Mouse (Mus musculus) thymus, adult 2 months (tissue): ENCODE data around the gene Abca6. TPM values are rescaled to one million over a fixed set of nuclear protein-coding genes. Genes with fewer than 3 reads are reported as not detected.
A peak's percentile ranks its signal among the peaks of the same experiment; 100 is the strongest.

Source experiments
- DNase-seq: peaks from one replicate; pipeline ENCODE4 v3.0.0; 2021
- H3K27ac ChIP-seq: fragments of 200-500 bp; 2 replicates; pipeline ENCODE4 v1.5.1; 2012; ENCODE audit warnings: low read length, control low read depth; ENCODE audit not compliant: control insufficient read depth, insufficient read depth
- H3K27me3 ChIP-seq: fragments of 200-500 bp; 2 replicates; pipeline ENCODE4 v1.6.1; 2012; ENCODE audit warnings: mild to moderate bottlenecking, low read length, moderate library complexity, mixed read lengths; ENCODE audit not compliant: control insufficient read depth, insufficient read depth
- H3K36me3 ChIP-seq: fragments of 200-500 bp; 2 replicates; pipeline ENCODE4 v1.6.1; 2012; ENCODE audit warnings: mild to moderate bottlenecking, low read length, moderate library complexity; ENCODE audit not compliant: control insufficient read depth, insufficient read depth
- H3K4me1 ChIP-seq: fragments of 200-500 bp; replicated peaks from 2 replicates; pipeline ENCODE4 v1.6.1; 2012; ENCODE audit warnings: low read length; ENCODE audit not compliant: control insufficient read depth, insufficient read depth
- H3K4me3 ChIP-seq: fragments of 200-500 bp; 2 replicates; pipeline ENCODE4 v1.5.1; 2012; ENCODE audit warnings: mild to moderate bottlenecking, low read length, control low read depth, moderate library complexity; ENCODE audit not compliant: control insufficient read depth, insufficient read depth
- CTCF ChIP-seq: fragments of 200-500 bp; IDR thresholded peaks from 2 replicates; pipeline ENCODE4 v1.5.1; 2012; ENCODE audit warnings: mild to moderate bottlenecking, control low read depth, low read length, moderate library complexity, borderline replicate concordance; ENCODE audit not compliant: control insufficient read depth, poor library complexity, insufficient read depth; ENCODE audit errors: extremely low read depth
- POLR2A ChIP-seq: fragments of 200-500 bp; IDR thresholded peaks from 2 replicates; pipeline ENCODE4 v1.6.1; 2012; ENCODE audit warnings: mild to moderate bottlenecking, low read length, control low read depth, moderate library complexity; ENCODE audit not compliant: control insufficient read depth, poor library complexity, insufficient read depth; ENCODE audit errors: extremely low read depth
- WGBS: fragments of 180-500 bp; shearing (Covaris S2); methylation state at CpG from one replicate; pipeline ENCODE4 v1.1.7; 2018; 5-methylcytosine and 5-hydroxymethylcytosine counted together
- polyA plus RNA-seq: library from polyadenylated mRNA; depleted of rRNA; stranded (reverse); fragments of >200 nt; gene quantifications from 2 replicates; pipeline ENCODE4 v1.2.3, GENCODE M21; 2012; rRNA removed

Abca6 gene
- polyA plus RNA-seq: 0.09 and 0.24 TPM in 2 replicates

- DNase-seq: peak; percentile 9
- Histone ChIP-seq H3K27me3 (no peaks in the 10 kb centered on the region), H3K4me1 (no peaks in the 10 kb centered on the region), H3K4me3 (no peak within 1 kb of the TSS), H3K36me3 (no peaks in the 10 kb centered on the region), H3K27ac (no peak within 1 kb of the TSS)
- WGBS: 31% methylated on average over 8 of the region's 8 CpGs
- TF ChIP-seq CTCF (no peak), POLR2A (no peak)
These were observed at the start of gene Abca6 for GRCm38 (mm10) chr11:110251534-110251933. Gene Abca6 (minus strand): TSS chr11:110251776.

DNA sequence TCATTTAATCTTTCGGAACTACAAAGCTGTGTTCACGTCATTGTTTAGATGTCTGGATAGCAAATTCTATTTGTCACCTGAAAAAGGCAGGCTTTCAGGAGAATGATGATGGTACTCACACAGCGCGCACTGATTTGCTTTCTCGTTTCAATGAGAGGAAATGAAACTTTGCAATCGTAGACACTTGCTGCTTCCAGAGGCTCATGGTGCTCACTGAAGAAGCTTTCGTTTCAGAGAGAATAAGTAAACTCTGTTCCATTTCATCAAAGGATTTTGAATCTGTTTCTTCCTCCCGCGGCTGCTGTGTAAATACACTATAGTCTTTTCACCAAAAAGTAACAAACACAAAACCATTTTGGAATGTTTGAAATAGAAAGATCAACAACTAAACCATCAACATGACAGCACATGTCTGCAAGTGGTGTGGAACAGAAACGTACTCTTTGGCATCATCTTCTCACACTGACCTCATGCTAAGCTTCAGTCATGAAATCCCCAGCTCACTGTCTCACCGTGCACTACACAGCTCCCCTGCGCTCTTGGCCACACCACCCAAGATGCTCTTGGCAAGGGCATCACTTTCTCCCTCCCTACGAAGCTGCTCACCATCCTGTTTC is 46.4 kb upstream of the Abca6 start:
- no peaks in the 10 kb centered on the region for H3K36me3 ChIP-seq
- H3K4me3 ChIP-seq: no peak overlapping the region
- no peak overlapping the region for H3K27ac ChIP-seq
- no peaks in the 10 kb centered on the region for H3K27me3 ChIP-seq
- WGBS: 91% methylated on average over 13 of the region's 13 CpGs
- no peak for DNase-seq
- no peaks in the 10 kb centered on the region for H3K4me1 ChIP-seq
- no peak for TF ChIP-seq POLR2A
- TF ChIP-seq CTCF: no peak

- no peak for TF ChIP-seq POLR2A
- TF ChIP-seq CTCF: no peak
- H3K4me3 ChIP-seq: no peak overlapping the region
- no peak overlapping the region for H3K27ac ChIP-seq
- H3K27me3 ChIP-seq: no peaks in the 10 kb centered on the region
- no peak for DNase-seq
- no peaks in the 10 kb centered on the region for H3K36me3 ChIP-seq
- WGBS: 86% methylated on average over 2 of the region's 2 CpGs
- no peaks in the 10 kb centered on the region for H3K4me1 ChIP-seq
These were observed 39.0 kb upstream of the Abca6 start for GRCm38 (mm10) chr11:110290586-110290985.

GRCm38 (mm10) chr11:110288423-110288822 is 36.8 kb upstream of the Abca6 start:
- no peak for DNase-seq
- H3K4me3 ChIP-seq: no peak overlapping the region
- no peaks in the 10 kb centered on the region for H3K4me1 ChIP-seq
- no peaks in the 10 kb centered on the region for H3K36me3 ChIP-seq
- H3K27me3 ChIP-seq: no peaks in the 10 kb centered on the region
- 90% methylated on average over 3 of the region's 3 CpGs for WGBS
- no peak overlapping the region for H3K27ac ChIP-seq
- TF ChIP-seq CTCF (no peak), POLR2A (no peak)

DNA sequence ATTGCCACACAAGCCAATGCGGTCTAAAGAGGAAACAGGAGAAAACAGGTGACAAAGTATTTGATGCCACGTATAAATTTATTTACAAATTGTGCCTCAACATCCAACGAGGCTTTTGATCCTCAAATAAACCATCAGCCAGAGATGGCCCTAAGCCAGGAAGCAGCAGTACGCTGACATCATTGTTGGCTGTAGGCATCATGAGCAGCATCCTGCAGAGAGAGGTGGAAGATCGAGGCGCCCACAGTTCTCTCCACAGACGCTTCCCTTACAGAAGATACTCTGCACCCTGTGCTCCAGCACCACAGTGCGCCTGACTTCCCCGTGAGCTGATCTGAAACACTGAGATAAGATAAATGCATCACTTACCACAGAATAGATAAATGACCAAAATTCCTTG is 36.1 kb upstream of the Abca6 start:
- Histone ChIP-seq H3K27me3 (no peaks in the 10 kb centered on the region), H3K27ac (no peak overlapping the region), H3K4me3 (no peak overlapping the region), H3K36me3 (no peaks in the 10 kb centered on the region), H3K4me1 (no peaks in the 10 kb centered on the region)
- TF ChIP-seq CTCF (no peak), POLR2A (no peak)
- no peak for DNase-seq
- 72% methylated on average over 9 of the region's 9 CpGs for WGBS

DNA sequence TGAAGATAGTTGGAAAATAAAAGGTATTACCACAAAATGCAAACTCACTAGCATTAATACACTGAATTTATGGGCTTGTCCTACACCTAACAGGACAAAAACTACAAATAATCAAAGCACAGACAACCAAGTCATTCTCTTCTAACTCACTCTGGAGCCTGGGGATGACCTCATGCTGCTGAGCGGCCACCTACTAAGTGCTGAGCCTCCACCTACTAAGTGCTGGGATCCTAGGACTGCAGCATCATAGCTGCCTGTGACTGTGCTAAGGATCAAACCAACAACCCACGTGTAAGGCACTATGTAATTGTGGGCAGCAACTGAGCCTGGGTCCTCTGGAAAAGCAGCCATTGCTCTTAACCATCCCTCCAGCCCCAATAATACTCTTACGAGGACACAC is 34.8 kb upstream of the Abca6 start:
- TF ChIP-seq CTCF (no peak), POLR2A (no peak)
- WGBS: 86% methylated on average over 3 of the region's 3 CpGs
- Histone ChIP-seq H3K27ac (no peak overlapping the region), H3K4me3 (no peak overlapping the region), H3K27me3 (no peaks in the 10 kb centered on the region), H3K4me1 (no peaks in the 10 kb centered on the region), H3K36me3 (no peaks in the 10 kb centered on the region)
- no peak for DNase-seq

DNA sequence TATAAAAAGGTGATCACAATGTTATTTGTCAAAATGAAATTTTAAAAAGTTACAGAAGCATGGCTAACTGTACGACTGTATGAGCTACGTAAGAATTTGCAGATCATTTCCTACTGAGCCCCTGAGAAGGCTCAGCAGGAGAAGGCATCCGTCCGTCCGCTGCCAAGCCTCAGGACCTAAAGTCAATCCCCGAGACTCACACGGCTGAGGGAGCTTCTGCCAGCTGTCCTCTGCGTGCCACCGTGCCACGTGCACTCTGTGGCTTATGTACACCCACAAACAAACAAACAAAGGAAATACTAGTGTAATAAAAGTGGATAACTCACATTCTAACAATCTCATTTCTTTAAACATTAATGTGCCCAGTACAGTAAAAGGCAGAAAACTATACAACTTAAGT is 33.3 kb upstream of the Abca6 start:
- no peak for DNase-seq
- no peak overlapping the region for H3K4me3 ChIP-seq
- WGBS: 45% methylated on average over 10 of the region's 10 CpGs
- no peaks in the 10 kb centered on the region for H3K36me3 ChIP-seq
- no peaks in the 10 kb centered on the region for H3K27me3 ChIP-seq
- H3K27ac ChIP-seq: no peak overlapping the region
- no peaks in the 10 kb centered on the region for H3K4me1 ChIP-seq
- TF ChIP-seq POLR2A: no peak
- TF ChIP-seq CTCF: no peak

GRCm38 (mm10) chr11:110284185-110284787 is 32.7 kb upstream of the Abca6 start:
- 55% methylated on average over 9 of the region's 9 CpGs for WGBS
- TF ChIP-seq POLR2A (no peak), CTCF (no peak)
- Histone ChIP-seq H3K4me1 (no peaks in the 10 kb centered on the region), H3K27ac (no peak overlapping the region), H3K36me3 (no peaks in the 10 kb centered on the region), H3K4me3 (no peak overlapping the region), H3K27me3 (no peaks in the 10 kb centered on the region)
- DNase-seq: no peak
